Mouse (Mus musculus) embryonic facial prominence, embryonic 12.5 days (tissue): Measurements from ENCODE around the gene Rab3ip. TPM values are rescaled to one million over a fixed set of nuclear protein-coding genes. Genes with fewer than 3 reads are reported as not detected.

Experiments used
- ATAC-seq: fragments of 200-750 bp; cut with Nextera tagmentation; 2 replicates; pipeline ENCODE4 v1.8.0; 2017; ENCODE audit not compliant: insufficient number of reproducible peaks, insufficient read depth, low FRiP score, low TSS enrichment
- H3K27ac ChIP-seq: fragments of 300-500 bp; sonication (generic); 2 replicates; pipeline ENCODE4 v1.5.1; 2016; ENCODE audit warnings: mild to moderate bottlenecking
- H3K27me3 ChIP-seq: fragments of 300-500 bp; sonication (generic); 2 replicates; pipeline ENCODE4 v1.6.1; 2016; ENCODE audit warnings: mild to moderate bottlenecking, moderate library complexity
- H3K36me3 ChIP-seq: fragments of 300-500 bp; sonication (generic); 2 replicates; pipeline ENCODE4 v1.6.1; 2016; ENCODE audit warnings: mild to moderate bottlenecking
- H3K4me1 ChIP-seq: fragments of 300-500 bp; sonication (generic); 2 replicates; pipeline ENCODE4 v1.6.1; 2016
- H3K4me2 ChIP-seq: fragments of 300-500 bp; sonication (generic); replicated peaks from 2 replicates; pipeline ENCODE4 v1.6.1; 2016; ENCODE audit warnings: mild to moderate bottlenecking, moderate library complexity
- H3K4me3 ChIP-seq: fragments of 300-500 bp; sonication (generic); 2 replicates; pipeline ENCODE4 v1.5.1; 2016; ENCODE audit warnings: mild to moderate bottlenecking
- H3K9ac ChIP-seq: fragments of 300-500 bp; sonication (generic); 2 replicates; pipeline ENCODE4 v1.6.1; 2016; ENCODE audit warnings: mild to moderate bottlenecking, moderate library complexity
- H3K9me3 ChIP-seq: fragments of 300-500 bp; sonication (generic); 2 replicates; pipeline ENCODE4 v1.6.1; 2016; ENCODE audit warnings: mild to moderate bottlenecking, moderate library complexity
- WGBS: fragments of 180-500 bp; shearing (Covaris S2); methylation state at CpG from one replicate; pipeline ENCODE4 v1.1.7; 2016; 5-methylcytosine and 5-hydroxymethylcytosine counted together
- polyA plus RNA-seq: library from polyadenylated mRNA; unstranded; fragments of >200 nt; fragmentation: Nextera tagmentation; extraction: Ambion mirVana; gene quantifications from 2 replicates; pipeline ENCODE4 v1.2.1, GENCODE M21; 2016

The Rab3ip gene
- polyA plus RNA-seq, 1 experiment from 2014 or later, result 36.8 TPM

GRCm38 (mm10) chr10:116890587-116890986, 60.0 kb downstream of the Rab3ip start:
- ATAC-seq, result no peak
- 35% methylated on average over 5 of the region's 5 CpGs for WGBS
- Histone ChIP-seq H3K9me3 (no peaks in the 10 kb centered on the region), H3K27ac (no peak overlapping the region), H3K27me3 (0 out of 2 replicates have a peak, but pooled peaks cover 5% of the 10 kb centered on the region), H3K36me3 (no peaks in the 10 kb centered on the region), H3K4me1 (peaks cover 6% of the 10 kb centered on the region; the same call in 1 of the 2 replicates), H3K4me2 (no peak overlapping the region), H3K9ac (no peak overlapping the region; the same call in 1 of the 2 replicates), H3K4me3 (no peak overlapping the region)

- Histone ChIP-seq H3K27ac (no peak overlapping the region), H3K4me1 (no peaks in the 10 kb centered on the region), H3K4me2 (no peak overlapping the region), H3K36me3 (no peaks in the 10 kb centered on the region), H3K27me3 (no peaks in the 10 kb centered on the region), H3K9ac (no peak overlapping the region), H3K4me3 (no peak overlapping the region), H3K9me3 (no peaks in the 10 kb centered on the region)
- ATAC-seq, result no peak
- 75% methylated on average over 3 of the region's 3 CpGs for WGBS
Observed at GRCm38 (mm10) chr10:116884552-116884951, 66.0 kb downstream of the Rab3ip start.

GRCm38 (mm10) chr10:116883531-116883930, 67.0 kb downstream of the Rab3ip start:
- Histone ChIP-seq H3K27me3 (no peaks in the 10 kb centered on the region), H3K4me3 (no peak overlapping the region), H3K9me3 (no peaks in the 10 kb centered on the region), H3K4me2 (no peak overlapping the region), H3K36me3 (no peaks in the 10 kb centered on the region), H3K27ac (no peak overlapping the region), H3K4me1 (no peaks in the 10 kb centered on the region), H3K9ac (no peak overlapping the region)
- 64% methylated on average over 5 of the region's 5 CpGs for WGBS
- ATAC-seq, result no peak

GRCm38 (mm10) chr10:116877436-116877835, 73.1 kb downstream of the Rab3ip start:
- H3K4me3 ChIP-seq, result no peak overlapping the region
- ATAC-seq, result no peak
- whole genome bisulfite sequencing, result 78% methylated on average over 4 of the region's 4 CpGs
- H3K36me3 ChIP-seq, result no peaks in the 10 kb centered on the region
- H3K4me2 ChIP-seq, result no peak overlapping the region
- no peaks in the 10 kb centered on the region for H3K27me3 ChIP-seq
- H3K4me1 ChIP-seq, result no peaks in the 10 kb centered on the region
- no peak overlapping the region for H3K9ac ChIP-seq
- no peaks in the 10 kb centered on the region for H3K9me3 ChIP-seq
- no peak overlapping the region for H3K27ac ChIP-seq

- WGBS, result 79% methylated on average over 9 of the region's 9 CpGs
- Histone ChIP-seq H3K4me1 (no peaks in the 10 kb centered on the region), H3K36me3 (no peaks in the 10 kb centered on the region), H3K4me2 (no peak overlapping the region), H3K9ac (no peak overlapping the region), H3K27me3 (no peaks in the 10 kb centered on the region), H3K27ac (no peak overlapping the region), H3K4me3 (no peak overlapping the region), H3K9me3 (no peaks in the 10 kb centered on the region)
- no peak for ATAC-seq
Observed at GRCm38 (mm10) chr10:116874490-116874889, 76.1 kb downstream of the Rab3ip start.

- Histone ChIP-seq H3K4me2 (no peak overlapping the region), H3K4me1 (no peaks in the 10 kb centered on the region), H3K9ac (no peak overlapping the region), H3K9me3 (no peaks in the 10 kb centered on the region), H3K36me3 (no peaks in the 10 kb centered on the region), H3K4me3 (no peak overlapping the region), H3K27me3 (no peaks in the 10 kb centered on the region), H3K27ac (no peak overlapping the region)
- ATAC-seq, result no peak
- 79% methylated on average over 14 of the region's 14 CpGs for WGBS
Observed at GRCm38 (mm10) chr10:116872016-116872410, 78.6 kb downstream of the Rab3ip start.

- Histone ChIP-seq H3K4me3 (no peak overlapping the region), H3K36me3 (no peaks in the 10 kb centered on the region), H3K9me3 (no peaks in the 10 kb centered on the region), H3K4me1 (no peaks in the 10 kb centered on the region), H3K27ac (no peak overlapping the region), H3K4me2 (no peak overlapping the region), H3K9ac (no peak overlapping the region), H3K27me3 (no peaks in the 10 kb centered on the region)
- 77% methylated on average over 12 of the region's 12 CpGs for WGBS
- no peak for ATAC-seq
Observed at GRCm38 (mm10) chr10:116871329-116872015, 79.1 kb downstream of the Rab3ip start.

- no peak overlapping the region for H3K27ac ChIP-seq
- no peaks in the 10 kb centered on the region for H3K9me3 ChIP-seq
- no peaks in the 10 kb centered on the region for H3K36me3 ChIP-seq
- ATAC-seq, result no peak
- no peaks in the 10 kb centered on the region for H3K4me1 ChIP-seq
- no peak overlapping the region for H3K4me2 ChIP-seq
- no peaks in the 10 kb centered on the region for H3K27me3 ChIP-seq
- 83% methylated on average over 6 of the region's 6 CpGs for WGBS
- H3K9ac ChIP-seq, result no peak overlapping the region
- no peak overlapping the region for H3K4me3 ChIP-seq
Observed at GRCm38 (mm10) chr10:116870819-116871218, 79.8 kb downstream of the Rab3ip start.

Other genes starting within 250 kb of the Rab3ip start
- gene Myrfl, start 53.9 kb downstream of the Rab3ip start, polyA plus RNA-seq, result 0.18 TPM in 2 replicates
- gene Gm10271, start 21.8 kb upstream of the Rab3ip start, polyA plus RNA-seq, result not detected in 2 replicates
- gene Best3, start 35.5 kb upstream of the Rab3ip start, polyA plus RNA-seq, result 0.56 and 0.59 TPM in 2 replicates
- gene Lrrc10, start 94.6 kb upstream of the Rab3ip start, polyA plus RNA-seq, result not detected in 2 replicates
- 251 and 257 TPM in 2 replicates for gene Cct2, start 113.0 kb upstream of the Rab3ip start, polyA plus RNA-seq
- gene Frs2, start 197.8 kb upstream of the Rab3ip start, polyA plus RNA-seq, result 22.8 and 24.4 TPM in 2 replicates